ENCODE assay signal across 26 mouse cellular contexts in genomic region chr7:134899462-134899861, GRCm38 (mm10).
"Had no signal": no experiment of that assay in that cellular context is flagged by ENCODE, and none has a peak within 500 bp of the region (broad histone marks: within the 10 kb centered on the region; RNA-seq: fewer than 3 reads in every experiment).

No protein-coding gene starts in this region.

- H3K27me3 ChIP-seq: heart, embryonic 12.5 days; hindbrain, embryonic 12.5 days; intestine, embryonic 15.5 days; limb, embryonic 12.5 days; liver, embryonic 13.5 days; liver, embryonic 15.5 days had no signal

- H3K4me3 ChIP-seq: gastrocnemius, adult 2 months; heart, embryonic 10.5 days; heart, embryonic 12.5 days; hindbrain, embryonic 10.5 days; hindbrain, embryonic 12.5 days; intestine, embryonic 15.5 days; layer of hippocampus, adult 2 months; left cerebral cortex, adult 2 months; limb, embryonic 10.5 days; limb, embryonic 12.5 days; liver, embryonic 13.5 days; liver, embryonic 15.5 days had no signal

- DNase-seq: gastrocnemius, adult 2 months; gastrocnemius, postnatal 10 days; gastrocnemius, postnatal 25 days; heart, adult 18-20 months; heart, postnatal 10 days; heart, postnatal 4 days; kidney, adult 18-20 months; kidney, adult 9 months; liver; liver, embryonic 13.5 days; liver, postnatal 0 days had no signal

- H3K4me2 ChIP-seq: heart, embryonic 12.5 days; hindbrain, embryonic 12.5 days; hindbrain, embryonic 14.5 days; intestine, embryonic 15.5 days; limb, embryonic 12.5 days; liver, embryonic 11.5 days; liver, embryonic 13.5 days; liver, embryonic 15.5 days had no signal

- ATAC-seq: hindbrain, embryonic 16.5 days; inflammation-experienced regulatory T-cells, adult 6 months; intestine, embryonic 15.5 days; intestine, postnatal 0 days; liver, postnatal 0 days had no signal

- H3K36me3 ChIP-seq: heart, embryonic 10.5 days; hindbrain, embryonic 10.5 days; hindbrain, embryonic 12.5 days; intestine, embryonic 15.5 days; liver, embryonic 13.5 days; liver, embryonic 15.5 days had no signal

- H3K9me3 ChIP-seq: heart, embryonic 10.5 days; heart, embryonic 12.5 days; hindbrain, embryonic 10.5 days; hindbrain, embryonic 12.5 days; intestine, embryonic 15.5 days; limb, embryonic 10.5 days; limb, embryonic 12.5 days; liver, embryonic 13.5 days; liver, embryonic 15.5 days had no signal

- H3K27ac ChIP-seq: gastrocnemius, adult 2 months; heart, embryonic 10.5 days; hindbrain, embryonic 10.5 days; hindbrain, embryonic 12.5 days; hindbrain, embryonic 14.5 days; intestine, embryonic 15.5 days; layer of hippocampus, adult 2 months; left cerebral cortex, adult 2 months; limb, embryonic 10.5 days; limb, embryonic 12.5 days; liver, embryonic 13.5 days; liver, embryonic 15.5 days had no signal

- H3K4me1 ChIP-seq: heart, embryonic 10.5 days; heart, embryonic 12.5 days; hindbrain, embryonic 10.5 days; hindbrain, embryonic 12.5 days; intestine, embryonic 15.5 days; limb, embryonic 10.5 days; limb, embryonic 12.5 days; liver, embryonic 13.5 days; liver, embryonic 15.5 days had no signal

- H3K9ac ChIP-seq: heart, embryonic 12.5 days; hindbrain, embryonic 12.5 days; hindbrain, embryonic 14.5 days; intestine, embryonic 15.5 days; limb, embryonic 12.5 days; liver, embryonic 13.5 days; liver, embryonic 15.5 days; liver, postnatal 0 days had no signal
